Mouse (Mus musculus) small intestine, adult 2 months (tissue): ENCODE results near the gene Clock.

Source experiments
- CTCF ChIP-seq: fragments of 200-500 bp; IDR thresholded peaks from 2 replicates; pipeline ENCODE4 v1.5.1; 2012; ENCODE audit warnings: low read depth, mild to moderate bottlenecking, control low read depth, inconsistent platforms, low read length, moderate library complexity, mixed read lengths; ENCODE audit not compliant: insufficient replicate concordance, insufficient read length; ENCODE audit errors: extremely low read depth
- POLR2A ChIP-seq: fragments of 200-500 bp; IDR thresholded peaks from 2 replicates; pipeline ENCODE4 v1.6.1; 2012; ENCODE audit warnings: low read depth, mild to moderate bottlenecking, control low read depth, inconsistent platforms, low read length, moderate library complexity

- TF ChIP-seq POLR2A (no peak), CTCF (no peak)
Measured at GRCm38 (mm10) chr5:76303379-76303744, 1.2 kb downstream of the Clock start.
